Mouse (Mus musculus): ENCODE measurements at regions not wholly inside any gene's neighbourhood (a gene's known extent, or its start where the extent isn't known, plus 50 kb on each side); places are given as distances from the start of the nearest gene placed in this dataset.
"Not testable (repeated sequence)": the region's sequence is repeated elsewhere in the genome, so short reads cannot be mapped to it uniquely, and the experiment has no call there.

GRCm38 (mm10) chr4:101366905-101367679, 52.0 kb upstream of the Ak4 start:
- DNase-seq (ENCODE audit: low spot score in 2 of 2), result no peak

- no peak for DNase-seq (ENCODE audit: low spot score in 2 of 2)
Observed at GRCm38 (mm10) chr4:101365299-101365698, 53.8 kb upstream of the Ak4 start.

- no peak for DNase-seq (ENCODE audit: low spot score in 2 of 2)
Observed at GRCm38 (mm10) chr4:101364716-101365115, 54.4 kb upstream of the Ak4 start.

- not testable (repeated sequence) for DNase-seq (ENCODE audit: low spot score in 2 of 2)
Observed at GRCm38 (mm10) chr4:101363231-101363630, 55.8 kb upstream of the Ak4 start.

GRCm38 (mm10) chr4:101361779-101362178, 57.3 kb upstream of the Ak4 start:
- DNase-seq (ENCODE audit: low spot score in 2 of 2), result no peak

- DNase-seq (ENCODE audit: low spot score in 2 of 2), result no peak
Observed at GRCm38 (mm10) chr4:101360296-101360695, 58.8 kb upstream of the Ak4 start.

GRCm38 (mm10) chr4:101359119-101359518, 60.0 kb upstream of the Ak4 start:
- DNase-seq (ENCODE audit: low spot score in 2 of 2), result no peak

GRCm38 (mm10) chr4:101358525-101358924, 60.6 kb upstream of the Ak4 start:
- no peak for DNase-seq (ENCODE audit: low spot score in 2 of 2)

- no peak for DNase-seq (ENCODE audit: low spot score in 2 of 2)
Observed at GRCm38 (mm10) chr4:101357923-101358322, 61.2 kb upstream of the Ak4 start.

GRCm38 (mm10) chr4:101356954-101357891, 61.9 kb upstream of the Ak4 start:
- DNase-seq (ENCODE audit: low spot score in 2 of 2), result no peak

GRCm38 (mm10) chr4:101356093-101356953, 62.8 kb upstream of the Ak4 start:
- DNase-seq (ENCODE audit: low spot score in 2 of 2), result peak; percentile 80 to 82

GRCm38 (mm10) chr4:101355431-101356092, 63.5 kb upstream of the Ak4 start:
- no peak for DNase-seq (ENCODE audit: low spot score in 2 of 2)

- DNase-seq (ENCODE audit: low spot score in 2 of 2), result no peak
Observed at GRCm38 (mm10) chr4:101354951-101355350, 64.1 kb upstream of the Ak4 start.

- no peak for DNase-seq (ENCODE audit: low spot score in 2 of 2)
Observed at GRCm38 (mm10) chr4:101354086-101354855, 64.8 kb upstream of the Ak4 start.

GRCm38 (mm10) chr4:101352178-101352577, 66.9 kb upstream of the Ak4 start:
- DNase-seq (ENCODE audit: low spot score in 2 of 2), result no peak

GRCm38 (mm10) chr4:101351716-101352115, 67.4 kb upstream of the Ak4 start:
- DNase-seq (ENCODE audit: low spot score in 2 of 2), result no peak

- no peak for DNase-seq (ENCODE audit: low spot score in 2 of 2)
Observed at GRCm38 (mm10) chr4:101350656-101351055, 68.4 kb upstream of the Ak4 start.

- no peak for DNase-seq (ENCODE audit: low spot score in 2 of 2)
Observed at GRCm38 (mm10) chr4:101350222-101350621, 68.9 kb upstream of the Ak4 start.

GRCm38 (mm10) chr4:101349413-101349812, 69.7 kb upstream of the Ak4 start:
- DNase-seq (ENCODE audit: low spot score in 2 of 2), result no peak

- no peak for DNase-seq (ENCODE audit: low spot score in 2 of 2)
Observed at GRCm38 (mm10) chr4:101347309-101347708, 71.8 kb upstream of the Ak4 start.
